Comparison of ENCODE assay signal across 24 mouse cellular contexts in genomic region chr16:29527085-29527484, GRCm38 (mm10). TPM values are rescaled to one million over a fixed set of nuclear protein-coding genes. Genes with fewer than 3 reads are reported as not detected.
DNase-seq lines count a peak whose midpoint lies in the region; ATAC-seq lines count a peak whose summit lies in the region.
"Had no signal": no experiment of that assay in that cellular context is flagged by ENCODE, and none has a peak within 500 bp of the region (broad histone marks: within the 10 kb centered on the region; RNA-seq: fewer than 3 reads in every experiment).

No protein-coding gene starts in this region.

- no peak overlapping the region for H3K4me3 ChIP-seq in liver, embryonic 16.5 days (ENCODE audit: low read depth, low read length)
- H3K4me3 ChIP-seq in liver, embryonic 11.5 days (ENCODE audit: low read depth, low read length): no peak overlapping the region
- H3K4me3 ChIP-seq: embryonic facial prominence, embryonic 10.5 days; forebrain, embryonic 10.5 days; heart, adult 2 months; heart, embryonic 13.5 days; hindbrain, embryonic 12.5 days; limb, embryonic 15.5 days; midbrain, embryonic 12.5 days had no signal

- DNase-seq in liver, embryonic 11.5 days (ENCODE audit: low spot score): no peak
- DNase-seq in large intestine, adult 2 months (ENCODE audit: low read depth, low spot score): peak; percentile 10
- DNase-seq in lung, postnatal 25 days (ENCODE audit: low spot score): peak; percentile 50
- DNase-seq in right cerebral cortex, postnatal 14 days: no peak
- DNase-seq in frontal cortex, postnatal 36 days (ENCODE audit: low spot score in 2 of 2): no peak
- DNase-seq in thymus, postnatal 14 days: no peak
- DNase-seq: adrenal gland, postnatal 14 days; cerebellum, adult 8-10 months; gastrocnemius, postnatal 25 days; heart, adult 2 months; kidney, postnatal 4 days; layer of hippocampus, adult 9-11 months; left cerebral cortex, postnatal 4 days had no signal

- no peaks in the 10 kb centered on the region for H3K36me3 ChIP-seq in liver, embryonic 16.5 days (ENCODE audit: control insufficient read depth, insufficient read depth)
- no peaks in the 10 kb centered on the region for H3K36me3 ChIP-seq in liver, embryonic 11.5 days (ENCODE audit: control insufficient read depth, insufficient read depth, low read length)
- H3K36me3 ChIP-seq: embryonic facial prominence, embryonic 10.5 days; forebrain, embryonic 10.5 days; heart, embryonic 13.5 days; hindbrain, embryonic 12.5 days; limb, embryonic 15.5 days; midbrain, embryonic 12.5 days had no signal

- H3K27ac ChIP-seq in liver, embryonic 16.5 days (ENCODE audit: low read length): no peak overlapping the region
- H3K27ac ChIP-seq in liver, embryonic 11.5 days (ENCODE audit: low read depth, low read length): no peak overlapping the region
- H3K27ac ChIP-seq: embryonic facial prominence, embryonic 10.5 days; forebrain, embryonic 10.5 days; heart, adult 2 months; heart, embryonic 13.5 days; hindbrain, embryonic 12.5 days; limb, embryonic 15.5 days; macrophage; midbrain, embryonic 12.5 days; stomach, postnatal 0 days had no signal

- H3K4me2 ChIP-seq in liver, embryonic 16.5 days (ENCODE audit: low read depth, low read length): no peak overlapping the region
- no peak overlapping the region for H3K4me2 ChIP-seq in liver, embryonic 11.5 days
- H3K4me2 ChIP-seq: heart, embryonic 13.5 days; hindbrain, embryonic 12.5 days; limb, embryonic 15.5 days; midbrain, embryonic 12.5 days had no signal

- H3K27me3 ChIP-seq in liver, embryonic 16.5 days (ENCODE audit: control insufficient read depth, insufficient read depth, low read depth, low read length): no peaks in the 10 kb centered on the region
- no peaks in the 10 kb centered on the region for H3K27me3 ChIP-seq in liver, embryonic 11.5 days (replicated peaks; ENCODE audit: control insufficient read depth, insufficient read depth, low read length)
- H3K27me3 ChIP-seq: heart, embryonic 13.5 days; hindbrain, embryonic 12.5 days; limb, embryonic 15.5 days; midbrain, embryonic 12.5 days had no signal

- WGBS in liver, embryonic 16.5 days (ENCODE audit: insufficient replicate concordance): 70% methylated on average over 6 of the region's 6 CpGs
- 78% methylated on average over 6 of the region's 6 CpGs for WGBS in liver, embryonic 11.5 days
- WGBS in large intestine, adult 2 months: 49% methylated on average over 6 of the region's 6 CpGs

- H3K4me1 ChIP-seq in liver, embryonic 16.5 days (ENCODE audit: control insufficient read depth, low read depth, low read length): no peaks in the 10 kb centered on the region
- H3K4me1 ChIP-seq in liver, embryonic 11.5 days (replicated peaks; ENCODE audit: control insufficient read depth, insufficient read depth, low read length): no peaks in the 10 kb centered on the region
- H3K4me1 ChIP-seq: embryonic facial prominence, embryonic 10.5 days; forebrain, embryonic 10.5 days; heart, embryonic 13.5 days; hindbrain, embryonic 12.5 days; limb, embryonic 15.5 days; midbrain, embryonic 12.5 days had no signal

- peak; percentile 45; the same call in 1 of the 2 replicates for ATAC-seq in liver, embryonic 16.5 days (ENCODE audit: low read depth)
- no peak for ATAC-seq in liver, embryonic 11.5 days (replicated peaks; ENCODE audit: low FRiP score)
- ATAC-seq: forebrain, embryonic 16.5 days; intestine, postnatal 0 days had no signal

- H3K9me3 ChIP-seq in liver, embryonic 16.5 days (replicated peaks; ENCODE audit: control insufficient read depth, low read length): no peaks in the 10 kb centered on the region
- H3K9me3 ChIP-seq in liver, embryonic 11.5 days (ENCODE audit: control insufficient read depth, low read length): no peaks in the 10 kb centered on the region
- H3K9me3 ChIP-seq: embryonic facial prominence, embryonic 10.5 days; forebrain, embryonic 10.5 days; heart, embryonic 13.5 days; hindbrain, embryonic 12.5 days; limb, embryonic 15.5 days; midbrain, embryonic 12.5 days had no signal

- H3K9ac ChIP-seq in liver, embryonic 16.5 days (ENCODE audit: low read depth, low read length): no peak overlapping the region
- no peak overlapping the region for H3K9ac ChIP-seq in liver, embryonic 11.5 days (ENCODE audit: low read depth, low read length)
- H3K9ac ChIP-seq: heart, embryonic 13.5 days; hindbrain, embryonic 12.5 days; limb, embryonic 15.5 days; midbrain, embryonic 12.5 days had no signal

RNA-seq across cellular contexts. Expression of gene Atp13a4, which starts 17.6 kb away (rescaled TPM):
- not detected in 2 replicates for polyA plus RNA-seq in liver, embryonic 16.5 days (2015; fragmentation: Nextera tagmentation; extraction: Ambion mirVana)
- 0.14 TPM in 2 replicates for polyA plus RNA-seq in liver, embryonic 11.5 days (2014; fragmentation: Nextera tagmentation; extraction: Ambion mirVana)
- polyA plus RNA-seq in large intestine, adult 2 months (2012; rRNA removed): not detected in 2 replicates
- polyA plus RNA-seq: embryonic facial prominence, embryonic 10.5 days; heart, adult 2 months; heart, embryonic 13.5 days; intestine, postnatal 0 days had no signal

RNA-seq across cellular contexts. Expression of gene Opa1, which starts 52.0 kb away (rescaled TPM):
- polyA plus RNA-seq in liver, embryonic 16.5 days (2015; fragmentation: Nextera tagmentation; extraction: Ambion mirVana): 16.2 and 18.0 TPM in 2 replicates
- polyA plus RNA-seq in liver, embryonic 11.5 days (2014; fragmentation: Nextera tagmentation; extraction: Ambion mirVana): 48.3 and 51.7 TPM in 2 replicates
- polyA plus RNA-seq in large intestine, adult 2 months (2012; rRNA removed): 7.6 and 12.5 TPM in 2 replicates

Comparison
In these comparisons a context has a peak if more than half of its experiments do, and no peak if none do; other contexts are left out.
1. DNase-seq: peak in large intestine, adult 2 months (single experiment) and lung, postnatal 25 days (single experiment); none in liver, embryonic 11.5 days (single experiment), right cerebral cortex, postnatal 14 days (single experiment), frontal cortex, postnatal 36 days (0 of 2) and thymus, postnatal 14 days (single experiment).